Mouse (Mus musculus): Measurements from ENCODE around the gene Vmn1r20.
"Not testable (repeated sequence)": the region's sequence is repeated elsewhere in the genome, so short reads cannot be mapped to it uniquely, and the experiment has no call there.

The Vmn1r20 gene

DNA sequence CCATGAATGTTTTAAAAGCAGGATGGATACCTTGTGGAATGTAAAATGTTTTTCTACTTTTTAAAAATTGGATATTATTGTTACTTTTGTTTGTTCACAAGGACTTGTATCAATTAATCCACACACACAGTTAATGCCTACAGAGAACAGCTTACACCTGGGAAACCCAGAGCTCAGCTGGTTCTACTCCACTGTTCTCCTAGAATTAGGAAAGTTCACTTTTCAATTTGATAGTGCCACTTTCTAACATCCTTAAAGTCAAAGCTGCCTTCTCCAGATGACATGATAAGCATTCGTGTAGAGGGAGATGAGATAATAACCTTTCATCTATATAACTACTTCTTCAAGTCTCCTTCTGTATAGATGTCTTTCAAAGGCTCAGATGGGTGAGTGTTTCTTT lies at the start of gene Vmn1r20:
Vmn1r20 (plus strand) TSS at position 301 of the 400 bp plus-strand sequence.
- no peak for DNase-seq (ENCODE audit: extremely low spot score, low read depth, low spot score)

- DNase-seq (ENCODE audit: extremely low spot score, low read depth, low spot score), result no peak
Observed at GRCm38 (mm10) chr6:57395683-57396082, 33.0 kb upstream of the Vmn1r20 start, which contains the start of gene Vmn1r18. TSS of gene Vmn1r18 (minus strand) at chr6:57395783.

DNA sequence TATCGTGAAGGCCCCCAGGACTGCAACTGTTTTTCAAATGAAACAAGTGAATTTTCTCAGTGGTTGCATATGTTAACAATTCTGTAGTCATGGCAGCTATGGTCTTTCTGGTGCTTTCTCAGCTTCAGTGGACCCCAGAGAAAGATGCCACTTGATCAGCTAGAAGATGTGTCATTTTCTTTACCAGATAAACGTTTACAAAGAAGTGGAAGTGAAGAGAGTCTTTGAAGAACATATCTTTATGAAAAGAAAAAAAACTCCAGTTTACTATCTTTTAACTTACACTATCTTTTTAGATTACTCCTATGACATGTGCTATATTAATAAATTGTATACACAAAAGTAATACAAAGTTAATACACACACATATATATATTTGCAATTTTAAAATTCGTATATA lies 25.2 kb upstream of the Vmn1r20 start, which contains the start of gene Vmn1r19:
Vmn1r19 (plus strand) TSS at position 301 of the 400 bp plus-strand sequence.
- not testable (repeated sequence) for DNase-seq (ENCODE audit: extremely low spot score, low read depth, low spot score)

GRCm38 (mm10) chr6:57431196-57431595 lies 2.5 kb downstream of the Vmn1r20 start:
- DNase-seq (ENCODE audit: extremely low spot score, low read depth, low spot score), result no peak

GRCm38 (mm10) chr6:57468161-57468560 lies 39.4 kb downstream of the Vmn1r20 start:
- DNase-seq (ENCODE audit: extremely low spot score, low read depth, low spot score), result not testable (repeated sequence)

Data from hindlimb bud, embryonic 11.5 days (tissue).